Mouse (Mus musculus): ENCODE measurements at regions not wholly inside any gene's neighbourhood (a gene's known extent, or its start where the extent isn't known, plus 50 kb on each side); places are given as distances from the start of the nearest gene placed in this dataset.
"Not testable (repeated sequence)": the region's sequence is repeated elsewhere in the genome, so short reads cannot be mapped to it uniquely, and the experiment has no call there.

- not testable (repeated sequence) for TF ChIP-seq GATA1 (IDR thresholded peaks at IDR 0.05; ENCODE audit: borderline replicate concordance, low read length); TAL1 (conservative IDR thresholded peaks at IDR 0.05; ENCODE audit: low read depth, low read length)
These were observed 161.4 kb downstream of the Olfr164 start for GRCm38 (mm10) chr16:19152465-19152864.
